Mouse (Mus musculus): Measurements from ENCODE around the gene Zfp488.
A peak's percentile ranks its signal among the peaks of the same experiment; 100 is the strongest.

The Zfp488 gene

DNA sequence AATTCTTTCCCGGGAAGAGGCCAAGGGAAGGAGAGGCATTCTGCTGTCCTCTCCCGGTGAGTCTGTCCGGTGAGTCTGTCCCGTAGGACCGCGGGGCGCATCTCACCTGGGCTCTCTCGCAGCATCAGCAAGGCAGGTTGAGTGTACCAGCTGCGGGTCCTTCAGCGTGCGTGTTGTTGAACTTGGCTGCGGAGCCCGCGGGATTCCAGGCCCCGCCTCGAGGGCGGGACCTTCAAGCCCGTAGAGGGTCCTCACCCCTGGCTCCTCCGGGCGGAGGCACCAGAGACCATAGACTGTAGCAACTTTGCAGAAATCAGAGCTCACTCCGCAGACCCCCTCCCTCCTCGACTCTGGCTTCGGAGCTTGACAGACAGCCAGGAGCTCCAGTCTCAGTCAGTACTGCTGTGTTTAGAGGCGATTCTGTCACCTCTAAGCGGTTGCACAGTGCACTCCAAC, at the start of gene Zfp488:
TSS of gene Zfp488 (minus strand) at position 161 of the 456 bp plus-strand sequence.
- no peak for DNase-seq (ENCODE audit: low read depth, low spot score)

DNA sequence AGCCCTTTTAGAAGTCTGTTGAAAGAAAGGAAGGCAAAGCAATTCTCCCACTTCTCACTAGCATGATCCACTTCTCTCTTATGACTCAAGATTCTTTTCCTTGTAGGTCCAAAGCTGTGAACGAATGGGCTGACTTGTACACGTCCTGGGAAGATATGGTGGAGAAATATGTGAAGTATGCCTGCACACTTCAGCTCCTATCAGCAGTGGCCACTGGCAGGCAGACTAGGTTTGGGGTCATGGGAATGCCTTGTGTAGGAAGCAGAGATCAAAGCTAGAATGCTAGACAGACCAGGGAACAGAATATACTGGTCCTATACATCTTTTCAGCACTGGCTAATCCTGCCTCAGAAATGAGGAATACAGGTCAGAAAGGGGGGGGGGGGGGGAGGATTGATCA, 48.1 kb upstream of the Zfp488 start:
- DNase-seq (ENCODE audit: low read depth, low spot score): no peak

DNA sequence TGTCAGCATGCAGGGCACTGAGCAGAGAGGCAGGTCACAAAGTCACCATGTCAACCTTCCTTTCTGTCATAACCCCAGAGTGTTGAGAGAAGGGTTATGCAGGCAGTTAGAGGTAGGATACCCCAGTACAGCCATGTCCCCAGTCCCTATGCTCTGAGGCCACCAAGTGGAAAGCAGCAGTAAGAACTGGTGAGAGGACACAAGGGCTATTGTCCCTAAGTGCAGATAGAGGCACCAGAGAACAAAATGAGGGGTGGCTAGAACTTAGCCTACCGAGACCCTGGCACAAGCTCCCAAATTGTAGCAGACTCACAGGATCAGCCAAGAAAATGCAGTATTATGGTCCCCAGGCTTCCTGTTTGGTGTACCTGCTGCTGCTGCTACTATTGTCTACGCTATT, 38.4 kb upstream of the Zfp488 start:
- no peak for DNase-seq (ENCODE audit: low read depth, low spot score)

- DNase-seq (ENCODE audit: low read depth, low spot score): no peak
Measured at GRCm38 (mm10) chr14:34016381-34016780, 37.8 kb upstream of the Zfp488 start, which contains the start of gene Gm5460. Gene Gm5460 (plus strand): TSS chr14:34016758.

GRCm38 (mm10) chr14:34015063-34015462, 36.5 kb upstream of the Zfp488 start, which contains the start of gene Gm30083:
Gene Gm30083 (minus strand): TSS chr14:34015182.
- no peak for DNase-seq (ENCODE audit: low read depth, low spot score)

- DNase-seq (ENCODE audit: low read depth, low spot score): no peak
Measured at GRCm38 (mm10) chr14:34002358-34002757, 23.8 kb upstream of the Zfp488 start.

- DNase-seq (ENCODE audit: low read depth, low spot score): no peak
Measured at GRCm38 (mm10) chr14:34001445-34001844, 22.9 kb upstream of the Zfp488 start.

GRCm38 (mm10) chr14:34000076-34000475, 21.5 kb upstream of the Zfp488 start:
- DNase-seq (ENCODE audit: low read depth, low spot score): no peak

DNA sequence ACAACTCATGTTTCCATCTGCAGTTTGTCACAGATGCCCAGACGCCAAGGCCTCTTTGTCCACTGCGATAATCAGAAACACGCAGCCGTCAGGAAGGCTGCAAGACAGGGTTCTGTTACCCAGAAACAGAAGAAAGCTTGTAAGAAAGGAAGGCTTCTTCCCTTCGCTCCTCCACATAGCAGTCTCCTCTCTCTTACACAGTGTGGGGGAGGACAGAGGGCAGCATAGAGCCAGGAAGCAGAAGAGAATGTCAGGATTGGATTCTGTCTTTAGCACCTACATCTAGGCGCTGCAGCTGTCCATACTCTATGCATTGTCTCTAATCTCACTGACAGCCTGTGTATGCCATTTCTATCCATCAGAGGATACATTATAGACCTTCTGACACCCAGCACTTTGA, 18.9 kb upstream of the Zfp488 start:
- peak; percentile 22 for DNase-seq (ENCODE audit: low read depth, low spot score)

- no peak for DNase-seq (ENCODE audit: low read depth, low spot score)
Measured at GRCm38 (mm10) chr14:33993521-33994289, 15.1 kb upstream of the Zfp488 start.

DNA sequence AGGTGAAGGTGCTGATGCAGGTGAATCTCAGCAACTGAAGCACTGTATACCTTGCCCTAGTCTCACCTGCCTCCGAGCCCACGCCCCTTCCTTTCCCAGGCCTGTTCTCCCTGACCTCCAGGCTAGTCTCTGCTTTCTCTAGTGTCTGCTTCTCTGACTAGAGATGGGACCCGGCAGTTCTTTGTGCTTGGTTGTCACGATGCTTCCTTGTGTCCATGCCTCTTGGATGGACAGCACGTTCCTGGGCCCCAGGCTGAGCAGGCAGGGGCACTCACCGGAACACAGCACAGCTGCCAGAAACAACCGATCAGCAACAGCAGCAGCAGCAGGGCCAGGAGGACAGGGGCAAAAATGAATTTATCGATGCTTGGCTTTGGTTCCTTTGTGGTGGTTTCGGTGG, 14.5 kb upstream of the Zfp488 start:
- no peak for DNase-seq (ENCODE audit: low read depth, low spot score)

GRCm38 (mm10) chr14:33991971-33992370, 13.4 kb upstream of the Zfp488 start:
- DNase-seq (ENCODE audit: low read depth, low spot score): no peak

DNA sequence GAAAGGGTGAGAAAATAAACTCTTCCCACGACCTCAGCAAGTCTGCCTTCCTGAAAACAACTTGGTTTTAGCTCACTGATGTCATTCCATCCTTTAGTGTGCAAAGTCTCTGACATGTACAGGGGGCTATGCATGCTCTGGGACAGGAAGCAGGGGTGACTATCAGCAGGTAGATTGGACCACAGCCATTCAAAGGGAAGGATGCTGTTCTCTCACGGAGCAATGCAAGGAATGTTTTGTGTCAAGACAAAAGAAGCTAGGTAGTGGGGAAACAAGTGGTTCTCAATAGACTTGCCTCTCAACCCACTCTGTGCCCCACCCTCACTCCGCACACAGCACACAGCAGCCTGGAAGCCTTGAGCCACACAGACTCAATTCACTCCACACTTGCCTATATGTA, 10.6 kb upstream of the Zfp488 start:
- no peak for DNase-seq (ENCODE audit: low read depth, low spot score)

GRCm38 (mm10) chr14:33977748-33978147, 816 bp downstream of the Zfp488 start:
- no peak for DNase-seq (ENCODE audit: low read depth, low spot score)

GRCm38 (mm10) chr14:33974752-33975151, 3.8 kb downstream of the Zfp488 start:
- no peak for DNase-seq (ENCODE audit: low read depth, low spot score)

DNA sequence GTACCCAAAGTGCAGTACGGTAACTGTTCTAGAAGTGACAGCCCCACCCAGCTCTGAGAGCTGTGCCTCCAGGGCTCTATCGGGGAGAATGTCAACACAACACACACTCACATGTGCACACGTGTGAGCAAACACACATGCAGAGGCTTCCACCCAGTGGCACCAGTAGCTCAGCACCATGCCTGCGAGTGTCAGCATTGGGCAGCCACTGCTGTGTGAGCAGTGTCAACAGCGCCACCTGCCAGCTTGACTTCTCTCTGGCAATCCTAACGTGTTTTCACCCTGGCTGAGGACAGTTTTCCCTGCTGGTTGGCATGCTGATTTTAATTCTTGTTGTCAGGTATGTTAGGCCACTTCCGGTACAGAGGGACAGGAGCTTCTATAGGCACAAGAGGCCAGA, 5.9 kb downstream of the Zfp488 start:
- no peak for DNase-seq (ENCODE audit: low read depth, low spot score)

DNA sequence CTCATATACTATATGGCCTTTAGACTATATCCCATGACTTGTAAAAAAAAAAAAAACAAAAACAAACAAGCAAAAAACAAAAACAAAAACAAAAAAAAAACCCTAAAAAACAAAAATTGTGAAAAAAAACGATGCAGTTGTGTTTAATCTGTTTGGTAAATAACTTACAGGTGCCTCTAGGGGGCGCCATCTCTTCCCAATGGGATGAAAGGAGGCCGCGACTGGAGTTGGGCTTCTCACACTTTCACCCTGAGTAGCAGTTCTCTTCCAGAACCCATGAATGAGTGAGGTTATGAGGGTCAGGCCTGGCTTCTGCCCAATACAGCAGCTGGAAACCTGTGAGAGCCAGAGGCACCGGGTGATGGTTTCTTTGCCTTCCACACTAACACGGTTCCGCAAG, 12.9 kb downstream of the Zfp488 start:
- no peak for DNase-seq (ENCODE audit: low read depth, low spot score)

- DNase-seq (ENCODE audit: low read depth, low spot score): no peak
Measured at GRCm38 (mm10) chr14:33959341-33959740, 19.2 kb downstream of the Zfp488 start.

DNA sequence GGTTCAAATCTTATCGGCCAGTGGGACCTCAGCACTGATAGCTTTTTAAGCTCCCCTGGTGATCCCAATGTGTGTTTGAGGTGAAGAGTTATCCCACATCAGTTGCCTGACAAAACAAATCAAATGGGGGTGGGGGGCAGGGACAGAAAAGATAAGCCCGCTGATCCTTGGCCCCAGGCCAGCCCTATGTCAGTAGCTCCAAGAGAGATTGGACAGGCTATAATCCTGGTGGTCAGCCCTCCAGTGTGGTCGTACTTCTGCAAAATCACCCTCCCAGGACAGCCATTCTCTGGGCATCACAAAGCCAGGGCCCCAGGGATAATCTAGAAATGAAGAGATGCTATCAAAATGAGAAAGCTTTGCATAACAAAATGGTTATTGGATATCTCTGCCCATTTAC, 19.7 kb downstream of the Zfp488 start:
- no peak for DNase-seq (ENCODE audit: low read depth, low spot score)

DNA sequence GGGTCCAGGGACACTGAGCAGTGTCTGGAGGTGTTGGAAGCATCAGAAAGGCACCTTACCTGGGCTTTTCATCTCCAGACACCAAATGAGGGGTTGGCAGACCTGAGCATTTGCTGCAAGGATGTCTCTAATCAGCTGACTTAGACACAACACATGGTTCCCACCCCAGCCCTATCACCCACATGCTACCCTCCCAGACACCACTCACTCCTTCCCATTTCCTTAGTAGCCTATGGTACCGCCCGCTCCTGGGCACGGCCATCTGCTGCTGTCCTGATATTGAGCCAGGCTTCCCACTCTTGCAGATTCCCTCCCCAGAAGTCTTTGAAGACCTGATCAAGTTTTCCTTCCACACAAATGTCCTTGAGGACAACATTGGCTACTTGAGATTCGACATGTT, 20.4 kb downstream of the Zfp488 start:
- DNase-seq (ENCODE audit: low read depth, low spot score): no peak

- DNase-seq (ENCODE audit: low read depth, low spot score): no peak
Measured at GRCm38 (mm10) chr14:33956055-33956454, 22.5 kb downstream of the Zfp488 start.

GRCm38 (mm10) chr14:33953761-33954160, 24.8 kb downstream of the Zfp488 start, which contains the start of gene Rbp3:
Gene Rbp3 (plus strand): TSS chr14:33954003.
- DNase-seq (ENCODE audit: low read depth, low spot score): peak; percentile 91

DNA sequence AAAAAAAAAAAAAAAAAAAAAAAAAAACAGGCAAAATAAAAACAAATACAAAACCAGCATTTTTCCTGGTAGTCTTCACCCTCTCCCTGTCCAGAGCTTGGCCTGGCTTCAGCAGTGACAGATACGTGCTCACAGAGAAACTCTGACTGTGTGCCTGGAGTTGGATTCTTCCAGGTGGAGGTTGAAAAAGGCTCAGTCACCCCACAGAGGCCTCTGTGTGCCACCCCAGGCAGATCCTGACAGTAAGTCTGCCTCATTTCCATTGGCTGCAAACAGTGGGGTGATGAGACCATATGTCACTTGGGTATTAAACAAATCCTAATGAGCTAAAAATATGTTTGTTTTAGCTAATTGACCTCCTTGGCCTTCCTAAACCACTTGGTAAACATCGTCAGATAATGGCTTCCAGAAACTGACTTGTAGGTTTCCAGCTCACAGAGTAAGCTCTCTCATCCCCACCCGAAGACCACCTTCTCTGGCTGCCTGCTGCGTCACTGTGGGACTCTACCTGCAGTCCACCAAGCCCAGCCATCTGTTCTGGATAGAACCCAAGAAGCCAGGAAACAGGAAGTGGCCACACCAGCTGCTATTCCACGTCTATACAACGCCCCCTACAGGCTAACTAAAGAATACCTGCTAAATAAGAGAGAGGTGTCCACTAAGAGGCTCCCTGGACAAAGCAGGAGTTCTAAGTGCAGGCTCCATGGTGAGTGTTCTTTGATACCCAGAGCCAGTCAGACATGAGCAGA, 26.2 kb downstream of the Zfp488 start:
- DNase-seq (ENCODE audit: low read depth, low spot score): peak; percentile 80

Data from retina, adult 2 months (tissue).